ENCODE assay signal across 8 mouse cellular contexts in the genomic region with DNA sequence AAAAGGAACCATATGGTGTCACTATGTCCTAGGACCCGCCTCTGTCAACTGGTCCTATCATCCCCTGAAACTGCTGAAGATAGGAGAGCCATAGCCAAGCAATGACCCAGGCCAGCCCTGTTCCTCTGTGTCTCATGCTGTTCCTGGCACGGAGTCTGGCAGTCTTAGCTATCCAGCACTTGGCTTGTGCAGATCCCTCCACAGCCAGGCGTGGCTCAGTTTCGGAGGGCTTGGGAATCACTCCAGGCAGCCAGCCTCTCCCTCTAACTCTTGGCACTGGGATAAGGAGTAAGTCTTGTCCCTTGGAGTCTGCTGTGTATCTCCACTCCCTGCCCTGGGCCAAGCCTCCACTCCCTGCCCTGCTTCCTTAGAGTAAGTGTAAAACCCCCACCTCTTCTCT. TPM values are rescaled to one million over a fixed set of nuclear protein-coding genes. Genes with fewer than 3 reads are reported as not detected.
A peak's percentile ranks its signal among the peaks of the same experiment; 100 is the strongest.
DNase-seq lines count a peak whose midpoint lies in the region; ATAC-seq and TF ChIP-seq lines count a peak whose summit lies in the region.

No protein-coding gene starts in this region.

- no peaks in the 10 kb centered on the region for H3K27me3 ChIP-seq in forebrain, postnatal 0 days (ENCODE audit: insufficient read depth, low read length)
- H3K27me3 ChIP-seq in forebrain, embryonic 11.5 days (ENCODE audit: control insufficient read depth, insufficient read depth, low read length), result no peaks in the 10 kb centered on the region

- no peak overlapping the region for H3K4me3 ChIP-seq in forebrain, postnatal 0 days (ENCODE audit: low read depth, low read length)
- no peak overlapping the region for H3K4me3 ChIP-seq in forebrain, embryonic 11.5 days (ENCODE audit: low read depth, low read length)

- H3K9ac ChIP-seq in forebrain, postnatal 0 days, result no peak overlapping the region
- H3K9ac ChIP-seq in forebrain, embryonic 11.5 days (ENCODE audit: low read length), result no peak overlapping the region

- peak; percentile 79 for ATAC-seq in forebrain, postnatal 0 days
- ATAC-seq in forebrain, embryonic 11.5 days (replicated peaks; ENCODE audit: low FRiP score), result no peak

- 49% methylated on average over 4 of the region's 4 CpGs for WGBS in forebrain, postnatal 0 days
- 94% methylated on average over 4 of the region's 4 CpGs for WGBS in forebrain, embryonic 11.5 days

- peak; percentile 65 for DNase-seq in forebrain, postnatal 0 days
- DNase-seq in forebrain, embryonic 11.5 days (ENCODE audit: low spot score), result no peak
- peak; percentile 54 for DNase-seq in 3T3-L1 (ENCODE audit: low read depth, low spot score)
- DNase-seq in cerebellum, postnatal 10 days, result peak; percentile 96 to 98
- peak; percentile 59 for DNase-seq in layer of hippocampus, adult 9-11 months
- DNase-seq in urinary bladder, postnatal 36 days (ENCODE audit: low spot score in 2 of 2), result peak; percentile 66 to 89
- no peak for DNase-seq in thymus, postnatal 4 days
- DNase-seq in spleen, adult 18-20 months, result no peak

- no peak overlapping the region for H3K4me2 ChIP-seq in forebrain, postnatal 0 days (ENCODE audit: low read depth)
- H3K4me2 ChIP-seq in forebrain, embryonic 11.5 days (ENCODE audit: low read depth, low read length, severe bottlenecking), result no peak overlapping the region

- no peak overlapping the region for H3K27ac ChIP-seq in forebrain, postnatal 0 days (ENCODE audit: low read depth, low read length)
- no peak overlapping the region for H3K27ac ChIP-seq in forebrain, embryonic 11.5 days (ENCODE audit: low read depth, low read length)

- H3K9me3 ChIP-seq in forebrain, postnatal 0 days (ENCODE audit: low read length), result no peaks in the 10 kb centered on the region
- H3K9me3 ChIP-seq in forebrain, embryonic 11.5 days (ENCODE audit: control insufficient read depth, low read length), result no peaks in the 10 kb centered on the region

- H3K4me1 ChIP-seq in forebrain, postnatal 0 days (ENCODE audit: insufficient read depth), result 0 out of 2 replicates have a peak, but pooled peaks cover 4% of the 10 kb centered on the region
- no peaks in the 10 kb centered on the region for H3K4me1 ChIP-seq in forebrain, embryonic 11.5 days (replicated peaks; ENCODE audit: control insufficient read depth, insufficient read depth, low read length)

- TF ChIP-seq CTCF in forebrain, postnatal 0 days (IDR thresholded peaks at IDR 0.05; ENCODE audit: low read depth), result no peak

- peaks cover 45% of the 10 kb centered on the region for H3K36me3 ChIP-seq in forebrain, postnatal 0 days (ENCODE audit: insufficient read depth)
- no peaks in the 10 kb centered on the region for H3K36me3 ChIP-seq in forebrain, embryonic 11.5 days (ENCODE audit: control insufficient read depth, insufficient read depth, low read length)

RNA-seq across cellular contexts. Expression of gene Sgsm2, which starts 30.2 kb away (rescaled TPM):
- 39.2 and 47.1 TPM in 2 replicates for total RNA-seq in forebrain, postnatal 0 days (2014; rRNA removed)
- polyA plus RNA-seq in forebrain, postnatal 0 days (2015; fragmentation: Nextera tagmentation; extraction: Ambion mirVana), result 13.7 and 18.9 TPM in 2 replicates
- 8.6 and 9.2 TPM in 2 replicates for polyA plus RNA-seq in forebrain, embryonic 11.5 days (2014; fragmentation: Nextera tagmentation; extraction: Ambion mirVana)

RNA-seq across cellular contexts. Expression of gene Tsr1, which starts 31.2 kb away (rescaled TPM):
- 32.7 and 33.2 TPM in 2 replicates for total RNA-seq in forebrain, postnatal 0 days (2014; rRNA removed)
- polyA plus RNA-seq in forebrain, postnatal 0 days (2015; fragmentation: Nextera tagmentation; extraction: Ambion mirVana), result 23.8 and 25.5 TPM in 2 replicates
- 54.0 and 57.4 TPM in 2 replicates for polyA plus RNA-seq in forebrain, embryonic 11.5 days (2014; fragmentation: Nextera tagmentation; extraction: Ambion mirVana)

RNA-seq across cellular contexts. Expression of gene Mnt, which starts 35.9 kb away (rescaled TPM):
- total RNA-seq in forebrain, postnatal 0 days (2014; rRNA removed), result 14.2 and 15.9 TPM in 2 replicates
- polyA plus RNA-seq in forebrain, postnatal 0 days (2015; fragmentation: Nextera tagmentation; extraction: Ambion mirVana), result 6.8 and 8.1 TPM in 2 replicates
- 5.8 and 6.0 TPM in 2 replicates for polyA plus RNA-seq in forebrain, embryonic 11.5 days (2014; fragmentation: Nextera tagmentation; extraction: Ambion mirVana)

RNA-seq across cellular contexts. Expression of gene Smg6, which starts 59.0 kb away (rescaled TPM):
- total RNA-seq in forebrain, postnatal 0 days (2014; rRNA removed), result 21.8 and 25.8 TPM in 2 replicates
- polyA plus RNA-seq in forebrain, postnatal 0 days (2015; fragmentation: Nextera tagmentation; extraction: Ambion mirVana), result 7.8 and 9.6 TPM in 2 replicates
- 19.8 TPM in 2 replicates for polyA plus RNA-seq in forebrain, embryonic 11.5 days (2014; fragmentation: Nextera tagmentation; extraction: Ambion mirVana)

RNA-seq across cellular contexts. Expression of gene Srr, which starts 59.1 kb away (rescaled TPM):
- 40.2 and 46.5 TPM in 2 replicates for total RNA-seq in forebrain, postnatal 0 days (2014; rRNA removed)
- polyA plus RNA-seq in forebrain, postnatal 0 days (2015; fragmentation: Nextera tagmentation; extraction: Ambion mirVana), result 40.1 and 45.8 TPM in 2 replicates
- polyA plus RNA-seq in forebrain, embryonic 11.5 days (2014; fragmentation: Nextera tagmentation; extraction: Ambion mirVana), result 25.3 and 26.3 TPM in 2 replicates

Comparison
In these comparisons a context has a peak if more than half of its experiments do, and no peak if none do; other contexts are left out.
1. DNase-seq: peak in forebrain, postnatal 0 days (single experiment), 3T3-L1 (single experiment), cerebellum, postnatal 10 days (2 of 2), layer of hippocampus, adult 9-11 months (single experiment) and urinary bladder, postnatal 36 days (2 of 2); none in forebrain, embryonic 11.5 days (single experiment), thymus, postnatal 4 days (single experiment) and spleen, adult 18-20 months (0 of 2).